Mouse (Mus musculus) embryonic facial prominence, embryonic 14.5 days (tissue): ENCODE results near the gene Saxo1. TPM values are rescaled to one million over a fixed set of nuclear protein-coding genes. Genes with fewer than 3 reads are reported as not detected.
A peak's percentile ranks its signal among the peaks of the same experiment; 100 is the strongest.

Experiments used
- ATAC-seq: fragments of 200-750 bp; cut with Nextera tagmentation; 2 replicates; pipeline ENCODE4 v1.8.0; 2017; ENCODE audit warnings: low read depth, moderate number of reproducible peaks, moderate TSS enrichment
- DNase-seq: peaks from one replicate; pipeline ENCODE4 v3.0.0-alpha.2; 2015; ENCODE audit warnings: low spot score
- H3K27ac ChIP-seq: fragments of 300-500 bp; sonication (generic); replicated peaks from 2 replicates; pipeline ENCODE4 v1.5.1; 2014; ENCODE audit warnings: low read depth, mild to moderate bottlenecking, low read length, moderate library complexity
- H3K27me3 ChIP-seq: fragments of 300-500 bp; sonication (generic); replicated peaks from 2 replicates; pipeline ENCODE4 v1.6.1; 2014; ENCODE audit warnings: low read length; ENCODE audit not compliant: control insufficient read depth, insufficient read depth
- H3K36me3 ChIP-seq: fragments of 300-500 bp; sonication (generic); 2 replicates; pipeline ENCODE4 v1.6.1; 2014; ENCODE audit warnings: low read length, mixed read lengths; ENCODE audit not compliant: control insufficient read depth, insufficient read depth
- H3K4me1 ChIP-seq: fragments of 300-500 bp; sonication (generic); 2 replicates; pipeline ENCODE4 v1.6.1; 2014; ENCODE audit warnings: antibody characterized with exemption, low read length; ENCODE audit not compliant: control insufficient read depth, insufficient read depth
- H3K4me2 ChIP-seq: fragments of 300-500 bp; sonication (generic); 2 replicates; pipeline ENCODE4 v1.6.1; 2014; ENCODE audit warnings: low read depth, mild to moderate bottlenecking, low read length, moderate library complexity, mixed read lengths
- H3K4me3 ChIP-seq: fragments of 300-500 bp; sonication (generic); 2 replicates; pipeline ENCODE4 v1.5.1; 2014; ENCODE audit warnings: low read depth, mild to moderate bottlenecking, low read length
- H3K9ac ChIP-seq: fragments of 300-500 bp; sonication (generic); 2 replicates; pipeline ENCODE4 v1.6.1; 2014; ENCODE audit warnings: low read depth, mild to moderate bottlenecking, low read length, moderate library complexity, mixed read lengths
- H3K9me3 ChIP-seq: fragments of 300-500 bp; sonication (generic); 2 replicates; pipeline ENCODE4 v1.6.1; 2016; ENCODE audit warnings: low read length; ENCODE audit not compliant: control insufficient read depth
- WGBS: fragments of 180-500 bp; shearing (Covaris S2); extraction: QIAGEN DNeasy Blood & Tissue Kit; methylation state at CpG from one replicate; pipeline ENCODE4 v1.1.7; 2014; 5-methylcytosine and 5-hydroxymethylcytosine counted together
- polyA plus RNA-seq: library from polyadenylated mRNA; unstranded; fragments of >200 nt; fragmentation: Nextera tagmentation; extraction: Ambion mirVana; gene quantifications from 2 replicates; pipeline ENCODE4 v1.2.1, GENCODE M21; 2014

Saxo1 gene
- polyA plus RNA-seq, 1 experiment from 2014 or later, result 0.10 TPM

- no peaks in the 10 kb centered on the region for H3K9me3 ChIP-seq
- no peaks in the 10 kb centered on the region for H3K27me3 ChIP-seq
- no peak overlapping the region for H3K4me2 ChIP-seq
- no peak for ATAC-seq
- H3K27ac ChIP-seq, result no peak overlapping the region
- no peaks in the 10 kb centered on the region for H3K36me3 ChIP-seq
- 59% methylated on average over 12 of the region's 12 CpGs for WGBS
- no peaks in the 10 kb centered on the region for H3K4me1 ChIP-seq
- no peak overlapping the region for H3K9ac ChIP-seq
- peak; percentile 16 for DNase-seq
- no peak overlapping the region for H3K4me3 ChIP-seq
These were observed 37.4 kb downstream of the Saxo1 start for GRCm38 (mm10) chr4:86520695-86521094.

- no peak for DNase-seq
These were observed 38.2 kb downstream of the Saxo1 start for GRCm38 (mm10) chr4:86519953-86520352.

GRCm38 (mm10) chr4:86504656-86505055 is 53.5 kb downstream of the Saxo1 start:
- Histone ChIP-seq H3K4me1 (no peaks in the 10 kb centered on the region), H3K9ac (no peak overlapping the region), H3K4me2 (no peak overlapping the region), H3K27me3 (no peaks in the 10 kb centered on the region), H3K36me3 (no peaks in the 10 kb centered on the region), H3K9me3 (no peaks in the 10 kb centered on the region), H3K4me3 (no peak overlapping the region), H3K27ac (no peak overlapping the region)
- WGBS, result 66% methylated on average over 6 of the region's 6 CpGs
- peak; percentile 63 for DNase-seq
- 0 out of 2 replicates have a peak, but pooled peaks have one; percentile 22 for ATAC-seq

More at GRCm38 (mm10) chr4:86519953-86520352, 38.2 kb downstream of the Saxo1 start:
- Histone ChIP-seq H3K4me3 (no peak overlapping the region), H3K27ac (no peak overlapping the region), H3K9ac (no peak overlapping the region), H3K4me2 (no peak overlapping the region), H3K36me3 (no peaks in the 10 kb centered on the region), H3K27me3 (no peaks in the 10 kb centered on the region), H3K9me3 (no peaks in the 10 kb centered on the region), H3K4me1 (no peaks in the 10 kb centered on the region)
- WGBS, result 78% methylated on average over 6 of the region's 6 CpGs
- no peak for ATAC-seq

GRCm38 (mm10) chr4:86499561-86499960 is 58.6 kb downstream of the Saxo1 start:
- Histone ChIP-seq H3K9me3 (no peaks in the 10 kb centered on the region), H3K4me2 (no peak overlapping the region), H3K36me3 (no peaks in the 10 kb centered on the region), H3K27me3 (no peaks in the 10 kb centered on the region), H3K27ac (no peak overlapping the region), H3K4me3 (no peak overlapping the region), H3K9ac (no peak overlapping the region), H3K4me1 (no peaks in the 10 kb centered on the region)
- ATAC-seq (no peak), DNase-seq (no peak)
- WGBS, result 97% methylated on average over 1 of the region's 1 CpGs

GRCm38 (mm10) chr4:86498754-86499153 is 59.4 kb downstream of the Saxo1 start:
- Histone ChIP-seq H3K4me2 (no peak overlapping the region), H3K9ac (no peak overlapping the region), H3K4me3 (no peak overlapping the region), H3K36me3 (no peaks in the 10 kb centered on the region), H3K27me3 (no peaks in the 10 kb centered on the region), H3K27ac (no peak overlapping the region), H3K4me1 (no peaks in the 10 kb centered on the region), H3K9me3 (no peaks in the 10 kb centered on the region)
- 40% methylated on average over 5 of the region's 5 CpGs for WGBS
- ATAC-seq (no peak), DNase-seq (peak; percentile 28)

GRCm38 (mm10) chr4:86489128-86489527 is 69.0 kb downstream of the Saxo1 start:
- Histone ChIP-seq H3K4me2 (no peak overlapping the region), H3K9ac (no peak overlapping the region), H3K4me3 (no peak overlapping the region), H3K9me3 (no peaks in the 10 kb centered on the region), H3K27ac (no peak overlapping the region), H3K36me3 (no peaks in the 10 kb centered on the region), H3K27me3 (no peaks in the 10 kb centered on the region), H3K4me1 (no peaks in the 10 kb centered on the region)
- DNase-seq (peak; percentile 26), ATAC-seq (no peak)
- WGBS, result 78% methylated on average over 5 of the region's 5 CpGs

GRCm38 (mm10) chr4:86486901-86487300 is 71.2 kb downstream of the Saxo1 start:
- Histone ChIP-seq H3K27me3 (no peaks in the 10 kb centered on the region), H3K4me1 (peaks cover 8% of the 10 kb centered on the region; the same call in 1 of the 2 replicates), H3K4me2 (no peak overlapping the region), H3K9ac (no peak overlapping the region), H3K36me3 (no peaks in the 10 kb centered on the region), H3K4me3 (no peak overlapping the region), H3K9me3 (no peaks in the 10 kb centered on the region), H3K27ac (no peak overlapping the region)
- ATAC-seq (no peak), DNase-seq (no peak)
- 83% methylated on average over 2 of the region's 2 CpGs for WGBS

- Histone ChIP-seq H3K9me3 (no peaks in the 10 kb centered on the region), H3K4me1 (peaks cover 8% of the 10 kb centered on the region; the same call in 1 of the 2 replicates), H3K4me2 (no peak overlapping the region), H3K27me3 (no peaks in the 10 kb centered on the region), H3K36me3 (no peaks in the 10 kb centered on the region), H3K9ac (no peak overlapping the region), H3K27ac (no peak overlapping the region), H3K4me3 (no peak overlapping the region)
- no peak for ATAC-seq
- DNase-seq, result no peak
- 74% methylated on average over 4 of the region's 4 CpGs for WGBS
These were observed 71.6 kb downstream of the Saxo1 start for GRCm38 (mm10) chr4:86486491-86486890.

GRCm38 (mm10) chr4:86485052-86485451 is 73.1 kb downstream of the Saxo1 start:
- Histone ChIP-seq H3K27ac (no peak overlapping the region), H3K4me1 (peaks cover 8% of the 10 kb centered on the region; the same call in 1 of the 2 replicates), H3K4me2 (no peak overlapping the region), H3K36me3 (no peaks in the 10 kb centered on the region), H3K9me3 (no peaks in the 10 kb centered on the region), H3K27me3 (no peaks in the 10 kb centered on the region), H3K9ac (no peak overlapping the region), H3K4me3 (no peak overlapping the region)
- WGBS, result 53% methylated on average over 6 of the region's 6 CpGs
- ATAC-seq (no peak), DNase-seq (peak; percentile 16)
